Comparison of ENCODE assay signal across 9 mouse cellular contexts in the genomic region with DNA sequence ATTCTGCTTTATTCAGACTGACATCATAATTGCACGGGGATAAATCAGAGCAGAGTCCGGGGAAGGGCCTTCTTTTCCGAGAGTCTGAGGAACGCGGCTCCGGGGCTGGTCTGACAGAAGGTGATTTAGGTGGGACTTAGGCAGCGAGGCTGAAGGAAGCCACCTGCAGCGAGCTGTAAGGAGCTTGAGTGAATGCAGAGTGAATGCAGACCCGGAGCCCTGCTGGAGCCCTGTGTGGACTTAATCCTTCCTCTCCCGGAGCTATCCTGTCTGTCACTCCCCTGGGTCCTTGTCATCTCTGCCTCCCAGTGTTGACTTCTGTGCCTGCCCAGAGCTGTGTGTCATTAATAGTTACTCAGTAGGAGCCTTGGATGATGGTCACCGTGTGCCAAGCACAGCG. TPM values are rescaled to one million over a fixed set of nuclear protein-coding genes. Genes with fewer than 3 reads are reported as not detected.
DNase-seq lines count a peak whose midpoint lies in the region; ATAC-seq lines count a peak whose summit lies in the region.
"Had no signal": no experiment of that assay in that cellular context is flagged by ENCODE, and none has a peak within 500 bp of the region (broad histone marks: within the 10 kb centered on the region; RNA-seq: fewer than 3 reads in every experiment).

No protein-coding gene starts in this region.

- H3K9ac ChIP-seq in hindbrain, embryonic 11.5 days (ENCODE audit: low read depth, low read length), result no peak overlapping the region
- H3K9ac ChIP-seq in midbrain, embryonic 13.5 days (replicated peaks), result no peak overlapping the region
- H3K9ac ChIP-seq: liver, embryonic 15.5 days had no signal

- H3K27ac ChIP-seq in hindbrain, embryonic 11.5 days (ENCODE audit: low read depth, low read length), result no peak overlapping the region
- peak overlapping the region; percentile 51 for H3K27ac ChIP-seq in midbrain, embryonic 13.5 days
- H3K27ac ChIP-seq: liver, embryonic 15.5 days had no signal

- H3K27me3 ChIP-seq in hindbrain, embryonic 11.5 days (ENCODE audit: control insufficient read depth, insufficient read depth, low read length), result no peaks in the 10 kb centered on the region
- H3K27me3 ChIP-seq in midbrain, embryonic 13.5 days, result no peaks in the 10 kb centered on the region
- H3K27me3 ChIP-seq: liver, embryonic 15.5 days had no signal

- H3K4me1 ChIP-seq in hindbrain, embryonic 11.5 days (replicated peaks; ENCODE audit: control insufficient read depth, insufficient read depth, low read length), result peaks cover 10% of the 10 kb centered on the region; the same call in 1 of the 2 replicates
- peaks cover 58% of the 10 kb centered on the region for H3K4me1 ChIP-seq in midbrain, embryonic 13.5 days (replicated peaks)

- ATAC-seq in hindbrain, embryonic 11.5 days (ENCODE audit: low FRiP score), result peak; percentile 8; the same call in 1 of the 2 replicates
- ATAC-seq in midbrain, embryonic 13.5 days, result peak; percentile 62

- H3K4me2 ChIP-seq in hindbrain, embryonic 11.5 days (replicated peaks; ENCODE audit: low read depth, low read length), result no peak overlapping the region
- H3K4me2 ChIP-seq in midbrain, embryonic 13.5 days (replicated peaks), result peak overlapping the region; percentile 26; the same call in 1 of the 2 replicates
- H3K4me2 ChIP-seq: liver, embryonic 15.5 days had no signal

- intact Hi-C loops in heart, postnatal 10 days (cut with DNase I), result no loop called here

- no peak overlapping the region for H3K4me3 ChIP-seq in hindbrain, embryonic 11.5 days (ENCODE audit: low read depth, low read length)
- 0 out of 2 replicates have a peak overlapping the region, but pooled peaks have one; percentile 8 for H3K4me3 ChIP-seq in midbrain, embryonic 13.5 days (replicated peaks)
- H3K4me3 ChIP-seq: liver, embryonic 15.5 days had no signal

- no peaks in the 10 kb centered on the region for H3K36me3 ChIP-seq in hindbrain, embryonic 11.5 days (ENCODE audit: control insufficient read depth, insufficient read depth, low read length)
- peaks cover 4% of the 10 kb centered on the region for H3K36me3 ChIP-seq in midbrain, embryonic 13.5 days
- H3K36me3 ChIP-seq: liver, embryonic 15.5 days had no signal

- H3K9me3 ChIP-seq in hindbrain, embryonic 11.5 days (ENCODE audit: control insufficient read depth, low read length), result no peaks in the 10 kb centered on the region
- no peaks in the 10 kb centered on the region for H3K9me3 ChIP-seq in midbrain, embryonic 13.5 days
- H3K9me3 ChIP-seq: liver, embryonic 15.5 days had no signal

- DNase-seq in cerebellum, postnatal 14 days, result peak; percentile 19 to 20
- no peak for DNase-seq in cerebellum, adult 11-12 months
- peak; percentile 73 for DNase-seq in adrenal gland, adult 2 months
- peak; percentile 21 for DNase-seq in hindbrain, embryonic 11.5 days (ENCODE audit: low spot score)
- DNase-seq in frontal cortex, postnatal 36 days (ENCODE audit: low spot score in 2 of 2), result no peak
- no peak for DNase-seq in heart, postnatal 10 days
- no peak for DNase-seq in layer of hippocampus, adult 8-10 months (ENCODE audit: low spot score in 2 of 2)

- WGBS in hindbrain, embryonic 11.5 days, result 14% methylated on average over 12 of the region's 12 CpGs
- 5% methylated on average over 12 of the region's 12 CpGs for whole genome bisulfite sequencing in midbrain, embryonic 13.5 days

RNA-seq across cellular contexts. Expression of a gene that starts 32.8 kb away (rescaled TPM):
- 1 to 10 TPM; 2.8 to 6.4 TPM for total RNA-seq in adrenal gland, adult 2 months (2021)
- polyA plus RNA-seq in adrenal gland, adult 2 months (2012; rRNA removed), result 2.2 and 2.7 TPM in 2 replicates
- 11.0 and 13.1 TPM in 2 replicates for polyA plus RNA-seq in hindbrain, embryonic 11.5 days (2014; fragmentation: Nextera tagmentation; extraction: Ambion mirVana)
- polyA plus RNA-seq in midbrain, embryonic 13.5 days (2015; fragmentation: Nextera tagmentation; extraction: Ambion mirVana), result 6.5 and 8.5 TPM in 2 replicates
- total RNA-seq in heart, postnatal 10 days (2021), result 1 to 10 TPM; 3.0 to 4.1 TPM
- total RNA-seq in layer of hippocampus, adult 8-10 months (2022), result 10 to 100 TPM; 25.2 to 30.3 (median 26.7) TPM

Comparison
In these comparisons a context has a peak if more than half of its experiments do, and no peak if none do; other contexts are left out.
1. DNase-seq: peak in cerebellum, postnatal 14 days (2 of 2), adrenal gland, adult 2 months (single experiment) and hindbrain, embryonic 11.5 days (single experiment); none in cerebellum, adult 11-12 months (single experiment), frontal cortex, postnatal 36 days (0 of 2), heart, postnatal 10 days (0 of 2) and layer of hippocampus, adult 8-10 months (0 of 2).